Mouse (Mus musculus) liver, embryonic 14.5 days (tissue): ENCODE results near the gene Lmo3.

Source experiments
- CTCF ChIP-seq: IDR thresholded peaks from 2 replicates; pipeline ENCODE4 v1.5.1; 2016; ENCODE audit warnings: antibody characterized with exemption, low read depth, control low read depth
- EP300 ChIP-seq: IDR thresholded peaks from 2 replicates; pipeline ENCODE4 v1.6.1; 2016; ENCODE audit warnings: antibody characterized with exemption, low read depth

- no peak for TF ChIP-seq CTCF
- no peak for TF ChIP-seq EP300
These were observed 154.4 kb downstream of the Lmo3 start for GRCm38 (mm10) chr6:138427394-138427793.
